12 mouse cellular contexts compared by ENCODE assay signal in the genomic region with DNA sequence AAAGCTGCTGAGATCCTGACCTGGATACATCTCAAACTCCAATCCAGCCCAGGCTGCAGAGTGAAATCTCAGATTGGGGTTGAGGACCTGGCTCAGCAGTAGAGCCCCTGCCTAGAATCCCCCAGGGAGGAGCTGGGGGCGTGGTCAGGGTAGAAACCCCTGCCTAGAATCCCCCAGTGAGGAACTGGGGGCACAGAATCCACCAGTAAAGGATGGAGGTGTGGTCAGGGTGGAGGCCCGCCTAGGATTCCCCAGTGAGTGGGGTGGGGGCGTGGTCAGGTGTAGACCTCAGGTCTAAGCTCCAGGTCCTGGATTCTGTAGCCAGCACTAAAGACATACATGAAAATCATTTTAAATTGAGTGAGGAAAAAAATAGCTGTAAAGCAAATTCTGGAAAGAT. TPM values are rescaled to one million over a fixed set of nuclear protein-coding genes. Genes with fewer than 3 reads are reported as not detected.
A peak's percentile ranks its signal among the peaks of the same experiment; 100 is the strongest.
DNase-seq lines count a peak whose midpoint lies in the region; ATAC-seq and TF ChIP-seq lines count a peak whose summit lies in the region.
"Had no signal": no experiment of that assay in that cellular context is flagged by ENCODE, and none has a peak within 500 bp of the region (broad histone marks: within the 10 kb centered on the region; RNA-seq: fewer than 3 reads in every experiment).

No protein-coding gene starts in this region.

- peaks cover 13% of the 10 kb centered on the region; the same call in 1 of the 2 replicates for H3K4me1 ChIP-seq in heart, embryonic 12.5 days (replicated peaks)
- H3K4me1 ChIP-seq in E14TG2a.4 (replicated peaks; ENCODE audit: low read depth, low read length) = peaks cover 38% of the 10 kb centered on the region
- H3K4me1 ChIP-seq in forebrain, embryonic 14.5 days (ENCODE audit: control insufficient read depth, insufficient read depth, low read length) = peaks cover 17% of the 10 kb centered on the region
- H3K4me1 ChIP-seq in limb, embryonic 14.5 days (ENCODE audit: control insufficient read depth, insufficient read depth, low read length) = peaks cover 16% of the 10 kb centered on the region; the same call in 1 of the 2 replicates

- H3K4me3 ChIP-seq in heart, embryonic 12.5 days = no peak overlapping the region
- peak overlapping the region; percentile 10; the same call in 1 of the 2 replicates for H3K4me3 ChIP-seq in E14TG2a.4 (replicated peaks; ENCODE audit: low read length)
- peak overlapping the region; percentile 85 for H3K4me3 ChIP-seq in forebrain, embryonic 14.5 days (ENCODE audit: low read depth, low read length)
- H3K4me3 ChIP-seq in limb, embryonic 14.5 days (replicated peaks; ENCODE audit: low read length) = peak overlapping the region; percentile 58

- no peaks in the 10 kb centered on the region for H3K36me3 ChIP-seq in heart, embryonic 12.5 days
- H3K36me3 ChIP-seq in E14TG2a.4 (ENCODE audit: insufficient read depth, low read length) = no peaks in the 10 kb centered on the region
- peaks cover 31% of the 10 kb centered on the region for H3K36me3 ChIP-seq in forebrain, embryonic 14.5 days (ENCODE audit: control insufficient read depth, insufficient read depth, low read length)
- H3K36me3 ChIP-seq in limb, embryonic 14.5 days (ENCODE audit: control insufficient read depth, insufficient read depth, low read length) = peaks cover 29% of the 10 kb centered on the region
- H3K36me3 ChIP-seq: liver, embryonic 15.5 days had no signal

- WGBS in heart, embryonic 12.5 days = 38% methylated on average over 3 of the region's 3 CpGs
- WGBS in forebrain, embryonic 14.5 days = 48% methylated on average over 3 of the region's 3 CpGs
- 49% methylated on average over 3 of the region's 3 CpGs for WGBS in limb, embryonic 14.5 days

- no peak for TF ChIP-seq POLR2A in limb, embryonic 14.5 days (IDR thresholded peaks at IDR 0.05; ENCODE audit: borderline replicate concordance, extremely low read depth, insufficient read depth, insufficient read length)

- no peak for TF ChIP-seq CTCF in E14TG2a.4 (conservative IDR thresholded peaks at IDR 0.05; ENCODE audit: low read length)

- no peak overlapping the region for H3K9ac ChIP-seq in heart, embryonic 12.5 days
- peak overlapping the region; percentile 98 for H3K9ac ChIP-seq in forebrain, embryonic 14.5 days (ENCODE audit: low read length)
- peak overlapping the region; percentile 88; the same call in 1 of the 2 replicates for H3K9ac ChIP-seq in limb, embryonic 14.5 days (ENCODE audit: low read depth, low read length, severe bottlenecking)
- H3K9ac ChIP-seq: liver, embryonic 15.5 days had no signal

- H3K27ac ChIP-seq in heart, embryonic 12.5 days (ENCODE audit: poor library complexity, severe bottlenecking) = no peak overlapping the region
- H3K27ac ChIP-seq in forebrain, embryonic 14.5 days (ENCODE audit: low read depth, low read length) = peak overlapping the region; percentile 97; the same call in 1 of the 2 replicates
- H3K27ac ChIP-seq in limb, embryonic 14.5 days (replicated peaks; ENCODE audit: low read depth, low read length) = no peak overlapping the region
- H3K27ac ChIP-seq: liver, embryonic 15.5 days had no signal

- DNase-seq in heart, adult 9 months (ENCODE audit: low spot score in 2 of 2) = no peak
- DNase-seq in forebrain, embryonic 14.5 days (ENCODE audit: low spot score) = no peak
- DNase-seq in limb, embryonic 14.5 days (ENCODE audit: low spot score) = no peak
- DNase-seq in embryo, embryonic 11 days = no peak
- DNase-seq in thymus, postnatal 0 days (ENCODE audit: low spot score) = no peak
- no peak for DNase-seq in adrenal gland, postnatal 36 days
- DNase-seq: cerebellum, adult 18-20 months; heart, postnatal 36 days had no signal

- peak overlapping the region; percentile 83; the same call in 1 of the 2 replicates for H3K4me2 ChIP-seq in heart, embryonic 12.5 days
- peak overlapping the region; percentile 74 for H3K4me2 ChIP-seq in forebrain, embryonic 14.5 days (ENCODE audit: low read length)
- H3K4me2 ChIP-seq in limb, embryonic 14.5 days (replicated peaks; ENCODE audit: low read depth, low read length, severe bottlenecking) = peak overlapping the region; percentile 72

- H3K27me3 ChIP-seq in heart, embryonic 12.5 days (replicated peaks) = peaks cover 12% of the 10 kb centered on the region
- peaks cover 59% of the 10 kb centered on the region for H3K27me3 ChIP-seq in E14TG2a.4 (ENCODE audit: insufficient read depth, low read length)
- H3K27me3 ChIP-seq in forebrain, embryonic 14.5 days (replicated peaks; ENCODE audit: control insufficient read depth, insufficient read depth, low read length) = no peaks in the 10 kb centered on the region
- no peaks in the 10 kb centered on the region for H3K27me3 ChIP-seq in limb, embryonic 14.5 days (ENCODE audit: control insufficient read depth, insufficient read depth, low read length)

- no peak for ATAC-seq in heart, embryonic 12.5 days (ENCODE audit: insufficient number of reproducible peaks, low FRiP score)
- ATAC-seq in forebrain, embryonic 14.5 days = no peak
- no peak for ATAC-seq in limb, embryonic 14.5 days (ENCODE audit: low FRiP score, low read depth)

- H3K9me3 ChIP-seq in heart, embryonic 12.5 days (replicated peaks) = no peaks in the 10 kb centered on the region
- H3K9me3 ChIP-seq in E14TG2a.4 (ENCODE audit: low read length) = peaks cover 9% of the 10 kb centered on the region; the same call in 1 of the 2 replicates
- H3K9me3 ChIP-seq in forebrain, embryonic 14.5 days (replicated peaks; ENCODE audit: control insufficient read depth, low read length) = no peaks in the 10 kb centered on the region
- no peaks in the 10 kb centered on the region for H3K9me3 ChIP-seq in limb, embryonic 14.5 days (ENCODE audit: control insufficient read depth, low read length)
- H3K9me3 ChIP-seq: liver, embryonic 15.5 days had no signal

RNA-seq across cellular contexts. Expression of a gene that starts 1.4 kb away (rescaled TPM):
- polyA plus RNA-seq in heart, embryonic 12.5 days (2016; fragmentation: Nextera tagmentation; extraction: Ambion mirVana) = 1.8 and 2.0 TPM in 2 replicates
- polyA plus RNA-seq in forebrain, embryonic 14.5 days (2014; fragmentation: Nextera tagmentation; extraction: Ambion mirVana) = 16.9 and 17.1 TPM in 2 replicates
- 10.3 and 17.3 TPM in 2 replicates for polyA plus RNA-seq in limb, embryonic 14.5 days (2012; rRNA removed)
- polyA plus RNA-seq in limb, embryonic 14.5 days (2014; fragmentation: Nextera tagmentation; extraction: Ambion mirVana) = 5.9 and 8.2 TPM in 2 replicates
- polyA plus RNA-seq in thymus, postnatal 0 days (2015; fragmentation: Nextera tagmentation; extraction: Ambion mirVana) = 1.7 TPM in 2 replicates
- under 1 TPM; 0.50 to 0.56 TPM for total RNA-seq in adrenal gland, postnatal 36 days (2021)
- total RNA-seq: heart, postnatal 36 days; neutrophil, adult 5-6 weeks had no signal

RNA-seq across cellular contexts. Expression of a gene that starts 1.6 kb away (rescaled TPM):
- 14.2 and 15.5 TPM in 2 replicates for polyA plus RNA-seq in heart, embryonic 12.5 days (2016; fragmentation: Nextera tagmentation; extraction: Ambion mirVana)
- 224 and 298 TPM in 2 replicates for polyA plus RNA-seq in forebrain, embryonic 14.5 days (2014; fragmentation: Nextera tagmentation; extraction: Ambion mirVana)
- 220 and 326 TPM in 2 replicates for polyA plus RNA-seq in limb, embryonic 14.5 days (2012; rRNA removed)
- polyA plus RNA-seq in limb, embryonic 14.5 days (2014; fragmentation: Nextera tagmentation; extraction: Ambion mirVana) = 61.5 and 79.7 TPM in 2 replicates
- polyA plus RNA-seq in thymus, postnatal 0 days (2015; fragmentation: Nextera tagmentation; extraction: Ambion mirVana) = 3.3 and 3.4 TPM in 2 replicates
- total RNA-seq in adrenal gland, postnatal 36 days (2021) = under 1 TPM; 0.16 to 0.50 TPM
- total RNA-seq: heart, postnatal 36 days had no signal

RNA-seq across cellular contexts. Expression of a gene that starts 13.2 kb away (rescaled TPM):
- 0.47 TPM in 1 of 2 replicates, not detected in the other for polyA plus RNA-seq in heart, embryonic 12.5 days (2016; fragmentation: Nextera tagmentation; extraction: Ambion mirVana)
- 0.36 TPM in 1 of 2 replicates, not detected in the other for polyA plus RNA-seq in forebrain, embryonic 14.5 days (2014; fragmentation: Nextera tagmentation; extraction: Ambion mirVana)
- 0.35 and 1.8 TPM in 2 replicates for polyA plus RNA-seq in limb, embryonic 14.5 days (2012; rRNA removed)
- polyA plus RNA-seq in limb, embryonic 14.5 days (2014; fragmentation: Nextera tagmentation; extraction: Ambion mirVana) = 0.62 and 1.2 TPM in 2 replicates
- polyA plus RNA-seq in thymus, postnatal 0 days (2015; fragmentation: Nextera tagmentation; extraction: Ambion mirVana) = 0.30 and 0.74 TPM in 2 replicates
- total RNA-seq in adrenal gland, postnatal 36 days (2021) = under 1 TPM; 0.30 to 0.33 TPM
- total RNA-seq: heart, postnatal 36 days; neutrophil, adult 5-6 weeks had no signal

RNA-seq across cellular contexts. Expression of a gene that starts 17.8 kb away (rescaled TPM):
- not detected in 2 replicates for polyA plus RNA-seq in heart, embryonic 12.5 days (2016; fragmentation: Nextera tagmentation; extraction: Ambion mirVana)
- not detected in 2 replicates for polyA plus RNA-seq in forebrain, embryonic 14.5 days (2014; fragmentation: Nextera tagmentation; extraction: Ambion mirVana)
- 1.1 and 2.3 TPM in 2 replicates for polyA plus RNA-seq in limb, embryonic 14.5 days (2012; rRNA removed)
- polyA plus RNA-seq in limb, embryonic 14.5 days (2014; fragmentation: Nextera tagmentation; extraction: Ambion mirVana) = not detected in 2 replicates
- 4.2 TPM in 1 of 2 replicates, not detected in the other for polyA plus RNA-seq in thymus, postnatal 0 days (2015; fragmentation: Nextera tagmentation; extraction: Ambion mirVana)
- total RNA-seq in adrenal gland, postnatal 36 days (2021) = 1,000 to 10,000 TPM; 1,484 to 1,596 TPM
- total RNA-seq: neutrophil, adult 5-6 weeks had no signal
- polyA plus RNA-seq: liver, embryonic 15.5 days had no signal

RNA-seq across cellular contexts. Expression of a gene that starts 18.6 kb away (rescaled TPM):
- 139 and 142 TPM in 2 replicates for polyA plus RNA-seq in heart, embryonic 12.5 days (2016; fragmentation: Nextera tagmentation; extraction: Ambion mirVana)
- polyA plus RNA-seq in forebrain, embryonic 14.5 days (2014; fragmentation: Nextera tagmentation; extraction: Ambion mirVana) = 98.2 and 109 TPM in 2 replicates
- 536 and 644 TPM in 2 replicates for polyA plus RNA-seq in limb, embryonic 14.5 days (2012; rRNA removed)
- 262 and 279 TPM in 2 replicates for polyA plus RNA-seq in limb, embryonic 14.5 days (2014; fragmentation: Nextera tagmentation; extraction: Ambion mirVana)
- polyA plus RNA-seq in thymus, postnatal 0 days (2015; fragmentation: Nextera tagmentation; extraction: Ambion mirVana) = 217 and 246 TPM in 2 replicates
- total RNA-seq in adrenal gland, postnatal 36 days (2021) = 100 to 1,000 TPM; 257 to 299 TPM
